Mouse (Mus musculus) right cerebral cortex, postnatal 10 days (tissue): Measurements from ENCODE around the gene Il18.

Experiments used
- DNase-seq, 2 experiments: peaks; one replicate each; pipeline ENCODE4 v3.0.0; 2021; ENCODE audit warnings: low spot score in 2 of 2

The Il18 gene

GRCm38 (mm10) chr9:50554241-50555093 is at the start of gene Il18:
Gene Il18 (plus strand): TSS chr9:50554827.
- peak; percentile 80 to 89 for DNase-seq

GRCm38 (mm10) chr9:50505405-50505804 is 49.2 kb upstream of the Il18 start:
- no peak for DNase-seq

- no peak for DNase-seq
These were observed 47.1 kb upstream of the Il18 start for GRCm38 (mm10) chr9:50507570-50507969.

GRCm38 (mm10) chr9:50515462-50515861 is 39.2 kb upstream of the Il18 start:
- DNase-seq: no peak

GRCm38 (mm10) chr9:50518781-50519180 is 35.8 kb upstream of the Il18 start:
- DNase-seq: peak in 1 of 2 experiments; percentile 19

- peak in 1 of 2 experiments; percentile 12 for DNase-seq
These were observed 33.9 kb upstream of the Il18 start for GRCm38 (mm10) chr9:50520748-50521147.

- DNase-seq: peak in 1 of 2 experiments; percentile 3
These were observed 33.1 kb upstream of the Il18 start for GRCm38 (mm10) chr9:50521562-50521961.

GRCm38 (mm10) chr9:50522574-50522973 is 32.1 kb upstream of the Il18 start:
- no peak for DNase-seq

GRCm38 (mm10) chr9:50524936-50525335 is 29.7 kb upstream of the Il18 start:
- DNase-seq: no peak

- DNase-seq: no peak
These were observed 29.0 kb upstream of the Il18 start for GRCm38 (mm10) chr9:50525585-50525984.

GRCm38 (mm10) chr9:50527860-50528259 is 26.8 kb upstream of the Il18 start:
- no peak for DNase-seq

- DNase-seq: peak; percentile 97 to 98
These were observed 26.2 kb upstream of the Il18 start, which contains the start of gene Pts for GRCm38 (mm10) chr9:50528293-50528892. Gene Pts (minus strand): TSS chr9:50528724.

- DNase-seq: peak; percentile 54 to 63
These were observed 23.7 kb upstream of the Il18 start for GRCm38 (mm10) chr9:50530890-50531289.

- peak in 1 of 2 experiments; percentile 36 for DNase-seq
These were observed 21.3 kb upstream of the Il18 start for GRCm38 (mm10) chr9:50533328-50533727.

GRCm38 (mm10) chr9:50533791-50534190 is 20.8 kb upstream of the Il18 start:
- no peak for DNase-seq

- no peak for DNase-seq
These were observed 18.7 kb upstream of the Il18 start for GRCm38 (mm10) chr9:50535930-50536329.

- DNase-seq: no peak
These were observed 18.0 kb upstream of the Il18 start for GRCm38 (mm10) chr9:50536603-50537135.

GRCm38 (mm10) chr9:50537295-50537694 is 17.3 kb upstream of the Il18 start:
- no peak for DNase-seq

GRCm38 (mm10) chr9:50540170-50540569 is 14.5 kb upstream of the Il18 start:
- DNase-seq: no peak

- DNase-seq: no peak
These were observed 12.2 kb upstream of the Il18 start for GRCm38 (mm10) chr9:50542401-50542800.

- DNase-seq: no peak
These were observed 6.7 kb upstream of the Il18 start for GRCm38 (mm10) chr9:50547859-50548478.

- no peak for DNase-seq
These were observed 5.7 kb upstream of the Il18 start for GRCm38 (mm10) chr9:50548936-50549335.
